Mouse (Mus musculus) limb, embryonic 11.5 days (tissue): ENCODE data around the gene Zkscan16. TPM values are rescaled to one million over a fixed set of nuclear protein-coding genes. Genes with fewer than 3 reads are reported as not detected.
A peak's percentile ranks its signal among the peaks of the same experiment; 100 is the strongest.

ENCODE experiments used
- ATAC-seq: fragments of 200-750 bp; cut with Nextera tagmentation; 2 replicates; pipeline ENCODE4 v1.8.0; 2017; ENCODE audit warnings: low read depth; ENCODE audit not compliant: insufficient number of reproducible peaks, low FRiP score, low TSS enrichment
- DNase-seq: peaks from one replicate; pipeline ENCODE4 v3.0.0-alpha.2; 2015; ENCODE audit warnings: low spot score
- H3K27ac ChIP-seq: fragments of 300-500 bp; sonication (generic); replicated peaks from 2 replicates; pipeline ENCODE4 v1.5.1; 2014; ENCODE audit warnings: low read depth, mild to moderate bottlenecking, low read length
- H3K27me3 ChIP-seq: fragments of 300-500 bp; sonication (generic); 2 replicates; pipeline ENCODE4 v1.6.1; 2014; ENCODE audit warnings: mild to moderate bottlenecking, low read length, mixed read lengths; ENCODE audit not compliant: control insufficient read depth, insufficient read depth
- H3K36me3 ChIP-seq: fragments of 300-500 bp; sonication (generic); 2 replicates; pipeline ENCODE4 v1.6.1; 2014; ENCODE audit warnings: mild to moderate bottlenecking, low read length, moderate library complexity, mixed read lengths; ENCODE audit not compliant: control insufficient read depth, insufficient read depth
- H3K4me1 ChIP-seq: fragments of 300-500 bp; sonication (generic); 2 replicates; pipeline ENCODE4 v1.6.1; 2014; ENCODE audit warnings: low read length, mixed read lengths; ENCODE audit not compliant: control insufficient read depth, insufficient read depth
- H3K4me2 ChIP-seq: fragments of 300-500 bp; sonication (generic); 2 replicates; pipeline ENCODE4 v1.6.1; 2014; ENCODE audit warnings: low read depth, mild to moderate bottlenecking, moderate library complexity; ENCODE audit not compliant: severe bottlenecking
- H3K4me3 ChIP-seq: fragments of 300-500 bp; sonication (generic); 2 replicates; pipeline ENCODE4 v1.5.1; 2014; ENCODE audit warnings: low read depth, low read length
- H3K9ac ChIP-seq: fragments of 300-500 bp; sonication (generic); 2 replicates; pipeline ENCODE4 v1.6.1; 2014; ENCODE audit warnings: mild to moderate bottlenecking, low read length
- H3K9me3 ChIP-seq: fragments of 300-500 bp; sonication (generic); 2 replicates; pipeline ENCODE4 v1.6.1; 2016; ENCODE audit warnings: low read length; ENCODE audit not compliant: control insufficient read depth
- WGBS: fragments of 180-500 bp; shearing (Covaris S2); extraction: QIAGEN DNeasy Blood & Tissue Kit; methylation state at CpG from one replicate; pipeline ENCODE4 v1.1.7; 2014; 5-methylcytosine and 5-hydroxymethylcytosine counted together
- polyA plus RNA-seq: library from polyadenylated mRNA; unstranded; fragments of >200 nt; fragmentation: Nextera tagmentation; extraction: Ambion mirVana; gene quantifications from 2 replicates; pipeline ENCODE4 v1.2.1, GENCODE M21; 2014

Zkscan16 gene
- polyA plus RNA-seq, 1 experiment from 2014 or later, result 1.1 TPM

- H3K4me3 ChIP-seq, result no peak overlapping the region
- H3K9me3 ChIP-seq, result no peaks in the 10 kb centered on the region
- no peak overlapping the region for H3K4me2 ChIP-seq
- no peak for ATAC-seq
- no peaks in the 10 kb centered on the region for H3K4me1 ChIP-seq
- no peak for DNase-seq
- H3K9ac ChIP-seq, result no peak overlapping the region
- no peaks in the 10 kb centered on the region; the same call in 1 of the 2 replicates for H3K36me3 ChIP-seq
- WGBS, result 92% methylated on average over 11 of the region's 11 CpGs
- no peak overlapping the region for H3K27ac ChIP-seq
- no peaks in the 10 kb centered on the region for H3K27me3 ChIP-seq
Observed at GRCm38 (mm10) chr4:58952630-58953029, 9.2 kb downstream of the Zkscan16 start.

GRCm38 (mm10) chr4:58961719-58962118 is 18.3 kb downstream of the Zkscan16 start:
- H3K4me1 ChIP-seq, result no peaks in the 10 kb centered on the region
- no peak for DNase-seq
- no peaks in the 10 kb centered on the region; the same call in 1 of the 2 replicates for H3K36me3 ChIP-seq
- no peak overlapping the region for H3K4me3 ChIP-seq
- WGBS, result 93% methylated on average over 15 of the region's 15 CpGs
- no peaks in the 10 kb centered on the region for H3K27me3 ChIP-seq
- no peak overlapping the region for H3K9ac ChIP-seq
- no peak overlapping the region for H3K4me2 ChIP-seq
- H3K9me3 ChIP-seq, result no peaks in the 10 kb centered on the region
- no peak overlapping the region for H3K27ac ChIP-seq
- ATAC-seq, result no peak

GRCm38 (mm10) chr4:58963271-58963670 is 19.8 kb downstream of the Zkscan16 start:
- WGBS, result 90% methylated on average over 4 of the region's 4 CpGs

GRCm38 (mm10) chr4:58965136-58965535 is 21.7 kb downstream of the Zkscan16 start:
- DNase-seq, result no peak
- Histone ChIP-seq H3K4me3 (no peak overlapping the region), H3K4me1 (no peaks in the 10 kb centered on the region), H3K36me3 (no peaks in the 10 kb centered on the region), H3K4me2 (no peak overlapping the region), H3K27ac (no peak overlapping the region), H3K9me3 (no peaks in the 10 kb centered on the region), H3K27me3 (no peaks in the 10 kb centered on the region), H3K9ac (no peak overlapping the region)
- 97% methylated on average over 1 of the region's 1 CpGs for WGBS
- ATAC-seq, result no peak

More at GRCm38 (mm10) chr4:58963271-58963670, 19.8 kb downstream of the Zkscan16 start:
- Histone ChIP-seq H3K27ac (no peak overlapping the region), H3K4me2 (no peak overlapping the region), H3K36me3 (no peaks in the 10 kb centered on the region), H3K4me3 (no peak overlapping the region), H3K4me1 (no peaks in the 10 kb centered on the region), H3K9me3 (no peaks in the 10 kb centered on the region), H3K9ac (no peak overlapping the region), H3K27me3 (no peaks in the 10 kb centered on the region)
- DNase-seq, result no peak
- ATAC-seq, result no peak

- Histone ChIP-seq H3K4me3 (no peak overlapping the region), H3K36me3 (no peaks in the 10 kb centered on the region; the same call in 1 of the 2 replicates), H3K9ac (no peak overlapping the region), H3K4me2 (no peak overlapping the region), H3K27me3 (no peaks in the 10 kb centered on the region), H3K27ac (no peak overlapping the region), H3K9me3 (no peaks in the 10 kb centered on the region), H3K4me1 (no peaks in the 10 kb centered on the region)
- ATAC-seq, result no peak
- WGBS, result 79% methylated on average over 4 of the region's 4 CpGs
- no peak for DNase-seq
Observed at GRCm38 (mm10) chr4:58970678-58971077, 27.2 kb downstream of the Zkscan16 start.

- 78% methylated on average over 5 of the region's 5 CpGs for WGBS
- no peaks in the 10 kb centered on the region for H3K4me1 ChIP-seq
- ATAC-seq (no peak), DNase-seq (no peak)
- no peak overlapping the region for H3K27ac ChIP-seq
- H3K9me3 ChIP-seq, result no peaks in the 10 kb centered on the region
- H3K36me3 ChIP-seq, result no peaks in the 10 kb centered on the region; the same call in 1 of the 2 replicates
- H3K4me3 ChIP-seq, result no peak overlapping the region
- H3K9ac ChIP-seq, result no peak overlapping the region
- H3K4me2 ChIP-seq, result no peak overlapping the region
- H3K27me3 ChIP-seq, result no peaks in the 10 kb centered on the region
Observed at GRCm38 (mm10) chr4:58975711-58976110, 32.3 kb downstream of the Zkscan16 start.

GRCm38 (mm10) chr4:58981421-58981820 is 38.0 kb downstream of the Zkscan16 start:
- no peak for DNase-seq
- no peak for ATAC-seq
- WGBS, result 85% methylated on average over 6 of the region's 6 CpGs

GRCm38 (mm10) chr4:58982806-58983205 is 39.4 kb downstream of the Zkscan16 start:
- 80% methylated on average over 8 of the region's 8 CpGs for WGBS
- Histone ChIP-seq H3K36me3 (no peaks in the 10 kb centered on the region), H3K4me3 (no peak overlapping the region)

More at GRCm38 (mm10) chr4:58981421-58981820, 38.0 kb downstream of the Zkscan16 start:
- Histone ChIP-seq H3K4me2 (no peak overlapping the region), H3K27ac (no peak overlapping the region), H3K4me3 (no peak overlapping the region), H3K36me3 (no peaks in the 10 kb centered on the region), H3K4me1 (0 out of 2 replicates have a peak, but pooled peaks cover 2% of the 10 kb centered on the region), H3K9ac (no peak overlapping the region), H3K9me3 (no peaks in the 10 kb centered on the region), H3K27me3 (no peaks in the 10 kb centered on the region)

GRCm38 (mm10) chr4:58985157-58985648 is 41.8 kb downstream of the Zkscan16 start:
- Histone ChIP-seq H3K9me3 (no peaks in the 10 kb centered on the region), H3K4me3 (no peak overlapping the region), H3K27ac (no peak overlapping the region), H3K27me3 (no peaks in the 10 kb centered on the region), H3K9ac (no peak overlapping the region), H3K4me1 (peaks cover 2% of the 10 kb centered on the region; the same call in 1 of the 2 replicates), H3K4me2 (no peak overlapping the region), H3K36me3 (no peaks in the 10 kb centered on the region)
- ATAC-seq, result no peak
- DNase-seq, result peak; percentile 90
- WGBS, result 30% methylated on average over 7 of the region's 7 CpGs

More at GRCm38 (mm10) chr4:58982806-58983205, 39.4 kb downstream of the Zkscan16 start:
- ATAC-seq, result no peak
- Histone ChIP-seq H3K4me2 (no peak overlapping the region), H3K9ac (no peak overlapping the region), H3K4me1 (peaks cover 2% of the 10 kb centered on the region; the same call in 1 of the 2 replicates), H3K9me3 (no peaks in the 10 kb centered on the region), H3K27ac (no peak overlapping the region), H3K27me3 (no peaks in the 10 kb centered on the region)
- DNase-seq, result no peak
